Comparison of ENCODE assay signal across 8 mouse cellular contexts in the genomic region with DNA sequence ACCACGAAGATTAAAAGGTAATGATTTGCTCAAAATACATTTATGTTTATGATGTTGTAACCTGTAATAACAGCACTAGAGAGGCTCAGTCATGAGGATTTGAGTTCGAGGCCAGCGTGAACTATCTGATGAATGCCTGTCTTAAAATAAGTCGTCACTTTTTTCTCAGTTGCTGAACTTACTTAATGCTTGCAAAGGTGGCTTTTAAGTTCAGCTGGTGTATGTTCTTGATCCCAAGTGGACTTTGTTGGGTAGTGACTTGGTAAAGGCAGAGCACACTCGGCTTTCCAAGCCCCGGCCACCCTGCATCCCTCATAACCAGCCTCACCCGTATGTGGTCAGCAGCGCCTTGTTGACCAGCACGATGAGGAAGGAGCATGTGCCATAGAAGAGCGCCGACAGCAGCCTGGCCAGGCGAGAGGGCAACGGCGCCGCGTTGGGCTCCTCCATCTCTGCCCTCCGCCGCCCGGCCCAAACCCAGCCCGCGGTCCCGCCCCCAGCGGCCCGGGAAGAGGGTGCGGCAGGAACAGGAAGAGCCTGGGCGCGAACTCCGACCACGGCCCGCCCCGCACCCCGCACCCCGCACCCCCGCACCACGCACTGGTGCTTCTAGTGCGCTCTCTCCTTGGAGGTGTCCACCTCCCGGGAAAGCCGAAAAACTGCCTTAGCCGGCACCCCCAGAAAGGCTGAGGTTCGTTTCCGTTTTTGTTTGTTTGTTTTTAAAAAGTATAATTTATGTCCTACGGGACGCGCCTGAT. TPM values are rescaled to one million over a fixed set of nuclear protein-coding genes. Genes with fewer than 3 reads are reported as not detected.
DNase-seq lines count a peak whose midpoint lies in the region; ATAC-seq and TF ChIP-seq lines count a peak whose summit lies in the region.

TSS of gene Slc35d2 (minus strand) at position 511 of the 758 bp plus-strand sequence.

- peak within 1 kb of the TSS; percentile 77 to 88 (median 82) for H3K4me3 ChIP-seq in CH12.LX (replicated peaks in 1 of 3; ENCODE audit: low read depth in 2 of 3, low read length in 2 of 3, poor library complexity in 1 of 3)
- peak within 1 kb of the TSS; percentile 49 for H3K4me3 ChIP-seq in forebrain, embryonic 12.5 days (replicated peaks)
- H3K4me3 ChIP-seq in limb, embryonic 10.5 days, result peak within 1 kb of the TSS; percentile 75

- TF ChIP-seq POLR2A in CH12.LX (IDR thresholded peaks at IDR 0.05; ENCODE audit: low read depth, low read length), result peak; percentile 72; the same call in 1 of the 2 replicates

- intact Hi-C loops in heart, postnatal 36 days (cut with DNase I), result loop anchor here (2.0 kb wide), 1 partner anchor 28 kb away; no protein-coding TSS in a partner anchor

- no peak for TF ChIP-seq CTCF in CH12.LX (conservative IDR thresholded peaks at IDR 0.05 in 1 of 2, IDR thresholded peaks at IDR 0.05 in 1 of 2; ENCODE audit: low read depth in 2 of 2, low read length in 2 of 2)

- H3K36me3 ChIP-seq in CH12.LX (replicated peaks in 1 of 2; ENCODE audit: control insufficient read depth in 1 of 2, insufficient read depth in 1 of 2, low read length in 1 of 2), result peaks cover 3 to 21% of the 10 kb centered on the region in 2 experiments
- H3K36me3 ChIP-seq in forebrain, embryonic 12.5 days (replicated peaks), result peaks cover 13% of the 10 kb centered on the region
- H3K36me3 ChIP-seq in limb, embryonic 10.5 days, result peaks cover 27% of the 10 kb centered on the region

- TF ChIP-seq EP300 in CH12.LX (IDR thresholded peaks at IDR 0.05; ENCODE audit: low read length), result no peak

- in situ Hi-C loops in CH12.LX (cut with MboI; ENCODE audit: low pct_ligation_motif_present, low pct_unique_long_range_greater_than_20kb, low sequenced_read_pairs), result no loop called here

- peak within 1 kb of the TSS; percentile 90 for H3K9ac ChIP-seq in CH12.LX (ENCODE audit: insufficient read depth, low read depth)
- H3K9ac ChIP-seq in forebrain, embryonic 12.5 days, result peak within 1 kb of the TSS; percentile 54

- H3K4me2 ChIP-seq in CH12.LX (ENCODE audit: insufficient read depth, low read depth, poor library complexity, severe bottlenecking), result peak within 1 kb of the TSS; percentile 18
- H3K4me2 ChIP-seq in forebrain, embryonic 12.5 days, result peak within 1 kb of the TSS; percentile 72

- no peak for TF ChIP-seq RAD21 in CH12.LX (IDR thresholded peaks at IDR 0.05; ENCODE audit: low read depth, low read length)

- H3K9me3 ChIP-seq in CH12.LX (replicated peaks; ENCODE audit: low read length), result no peaks in the 10 kb centered on the region
- H3K9me3 ChIP-seq in forebrain, embryonic 12.5 days, result no peaks in the 10 kb centered on the region
- no peaks in the 10 kb centered on the region for H3K9me3 ChIP-seq in limb, embryonic 10.5 days (replicated peaks)

- ATAC-seq in forebrain, embryonic 12.5 days (ENCODE audit: low FRiP score), result peak; percentile 68

- peaks cover 0 to 14% of the 10 kb centered on the region in 2 experiments; a peak in 2 of 4 replicates for H3K4me1 ChIP-seq in CH12.LX (ENCODE audit: control insufficient read depth in 1 of 2, insufficient read depth in 2 of 2)
- H3K4me1 ChIP-seq in forebrain, embryonic 12.5 days, result peaks cover 6% of the 10 kb centered on the region; the same call in 1 of the 2 replicates
- H3K4me1 ChIP-seq in limb, embryonic 10.5 days, result 0 out of 2 replicates have a peak, but pooled peaks cover 15% of the 10 kb centered on the region

- 11% methylated on average over 42 of the region's 44 CpGs for whole genome bisulfite sequencing in forebrain, embryonic 12.5 days
- WGBS in limb, embryonic 10.5 days, result 8% methylated on average over 43 of the region's 44 CpGs

- peak; percentile 42 for DNase-seq in CH12.LX (ENCODE audit: extremely low read depth)
- DNase-seq in adrenal gland, adult (ENCODE audit: inconsistent age in 2 of 2, low spot score in 1 of 2), result peak; percentile 83 to 90
- DNase-seq in heart, postnatal 36 days, result peak; percentile 81 to 82
- DNase-seq in limb, embryonic 10.5 days (ENCODE audit: low spot score), result peak; percentile 71
- DNase-seq in mesoderm, embryonic 11.5 days (ENCODE audit: low read depth, low spot score), result peak; percentile 22
- DNase-seq in spleen, adult 18-20 months, result peak; percentile 66 to 79
- no peak for DNase-seq in layer of hippocampus, adult 18-20 months (ENCODE audit: low spot score in 2 of 2)

- dilution Hi-C loops in CH12.LX (cut with MboI; ENCODE audit: extremely low pct_ligation_motif_present, extremely low pct_unique_long_range_greater_than_20kb, low sequenced_read_pairs), result no loop called here

- H3K79me2 ChIP-seq in CH12.LX (replicated peaks; ENCODE audit: control insufficient read depth, extremely low read depth, insufficient read depth, poor library complexity, severe bottlenecking), result no peaks in the 10 kb centered on the region

- no peaks in the 10 kb centered on the region for H3K27me3 ChIP-seq in CH12.LX (replicated peaks)
- 0 out of 2 replicates have a peak, but pooled peaks cover 3% of the 10 kb centered on the region for H3K27me3 ChIP-seq in forebrain, embryonic 12.5 days
- H3K27me3 ChIP-seq in limb, embryonic 10.5 days (ENCODE audit: low read depth, poor library complexity, severe bottlenecking), result no peaks in the 10 kb centered on the region

- H3K27ac ChIP-seq in CH12.LX (ENCODE audit: insufficient read depth, low read depth), result no peak within 1 kb of the TSS
- no peak within 1 kb of the TSS for H3K27ac ChIP-seq in forebrain, embryonic 12.5 days
- peak within 1 kb of the TSS; percentile 87 for H3K27ac ChIP-seq in limb, embryonic 10.5 days

TF ChIP-seq in CH12.LX, 34 proteins besides CTCF, POLR2A, EP300 and RAD21:
- TF ChIP-seq MXI1 (IDR thresholded peaks at IDR 0.05; ENCODE audit: low read depth, low read length) (peak; percentile 48; the same call in 1 of the 2 replicates), NELFE (IDR thresholded peaks at IDR 0.05; ENCODE audit: low read depth, low read length) (peak; percentile 74), MAZ (IDR thresholded peaks at IDR 0.05; ENCODE audit: low read depth, low read length) (no peak), CHD1 (IDR thresholded peaks at IDR 0.05; ENCODE audit: low read depth, low read length) (no peak), ETS1 (conservative IDR thresholded peaks at IDR 0.05; ENCODE audit: low read depth, low read length) (no peak), MEF2A (IDR thresholded peaks at IDR 0.05; ENCODE audit: borderline replicate concordance, low read depth, low read length) (peak; percentile 29; the same call in 1 of the 2 replicates), NRF1 (IDR thresholded peaks at IDR 0.05; ENCODE audit: low read depth, low read length) (no peak), SMC3 (IDR thresholded peaks at IDR 0.05; ENCODE audit: low read depth, low read length) (no peak), PAX5 (IDR thresholded peaks at IDR 0.05; ENCODE audit: low read length) (no peak), SIN3A (IDR thresholded peaks at IDR 0.05; ENCODE audit: low read length) (peak; percentile 13; the same call in 1 of the 2 replicates), ELF1 (IDR thresholded peaks at IDR 0.05; ENCODE audit: low read depth, low read length) (peak; percentile 70), ZKSCAN1 (IDR thresholded peaks at IDR 0.05; ENCODE audit: borderline replicate concordance, low read depth, low read length) (no peak), ZMIZ1 (IDR thresholded peaks at IDR 0.05; ENCODE audit: low read depth, low read length) (peak; percentile 69; the same call in 1 of the 2 replicates), MAFK (IDR thresholded peaks at IDR 0.05; ENCODE audit: insufficient replicate concordance, low read length) (no peak), IRF4 (IDR thresholded peaks at IDR 0.05; ENCODE audit: low read depth, low read length) (no peak), UBTF (IDR thresholded peaks at IDR 0.05; ENCODE audit: low read depth, low read length) (0 out of 2 replicates have a peak, but pooled peaks have one; percentile 45), MYC (IDR thresholded peaks at IDR 0.05; ENCODE audit: low read depth, low read length) (0 out of 2 replicates have a peak, but pooled peaks have one; percentile 29), CHD2 (IDR thresholded peaks at IDR 0.05; ENCODE audit: low read length) (peak; percentile 40; the same call in 1 of the 2 replicates), KAT2A (IDR thresholded peaks at IDR 0.05; ENCODE audit: insufficient replicate concordance, low read length) (0 out of 2 replicates have a peak, but pooled peaks have one; percentile 27), GABPA (IDR thresholded peaks at IDR 0.05; ENCODE audit: insufficient replicate concordance, low read depth, low read length) (no peak)

RNA-seq across cellular contexts. Expression of gene Slc35d2, which starts in this region (rescaled TPM):
- total RNA-seq in CH12.LX (2012; rRNA removed), result 9.2 and 10.3 TPM in 2 replicates
- 15.4 and 19.4 TPM in 2 replicates for total RNA-seq in CH12.LX (2014; rRNA removed)
- polyA plus RNA-seq in CH12.LX (2012; ENCODE audit: insufficient read length, low read depth), result 16.9 and 17.2 TPM in 2 replicates
- polyA plus RNA-seq in forebrain, embryonic 12.5 days (2016; fragmentation: Nextera tagmentation; extraction: Ambion mirVana), result 1.3 and 1.9 TPM in 2 replicates
- 1 to 10 TPM; 2.1 to 2.5 TPM for total RNA-seq in heart, postnatal 36 days (2021)
- polyA plus RNA-seq in limb, embryonic 10.5 days (2016; fragmentation: Nextera tagmentation; extraction: Ambion mirVana), result 3.0 TPM in 2 replicates
- under 1 TPM; 0.56 to 0.64 TPM for total RNA-seq in layer of hippocampus, adult 18-20 months (2021)

Comparison
In these comparisons a context has a peak if more than half of its experiments do, and no peak if none do; other contexts are left out.
1. DNase-seq: peak in CH12.LX (single experiment), adrenal gland, adult (2 of 2), heart, postnatal 36 days (2 of 2), limb, embryonic 10.5 days (single experiment), mesoderm, embryonic 11.5 days (single experiment) and spleen, adult 18-20 months (2 of 2); none in layer of hippocampus, adult 18-20 months (0 of 2).
2. Peak in every context shown above with its lines, with median percentiles within 50 percentile points of each other: H3K4me3 ChIP-seq.